27 mouse cellular contexts compared by ENCODE assay signal in the genomic region with DNA sequence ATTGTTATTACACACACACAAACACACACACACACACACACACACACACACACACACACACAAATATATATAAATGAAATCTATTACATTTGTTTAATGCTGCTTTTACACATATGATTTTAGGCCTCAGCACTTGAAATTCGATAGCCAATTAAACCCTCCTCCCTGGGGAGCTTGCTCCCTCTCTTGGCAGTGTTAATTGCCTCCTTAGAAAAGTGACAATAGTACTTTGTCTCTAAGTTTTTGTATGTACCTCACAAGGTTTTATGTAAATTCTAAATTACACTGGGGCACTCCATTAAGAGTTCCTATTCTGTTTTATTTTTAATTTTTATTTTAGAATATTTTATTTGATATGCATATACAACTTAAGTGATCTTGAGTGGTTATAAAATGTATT.
"Had no signal": no experiment of that assay in that cellular context is flagged by ENCODE, and none has a peak within 500 bp of the region (broad histone marks: within the 10 kb centered on the region; RNA-seq: fewer than 3 reads in every experiment).

No protein-coding gene starts in this region.

- H3K36me3 ChIP-seq: heart, embryonic 10.5 days; heart, embryonic 12.5 days; hindbrain, embryonic 10.5 days; hindbrain, embryonic 12.5 days; intestine, embryonic 15.5 days; limb, embryonic 10.5 days; limb, embryonic 12.5 days; liver, embryonic 12.5 days had no signal

- H3K27ac ChIP-seq: gastrocnemius, adult 2 months; heart, embryonic 10.5 days; hindbrain, embryonic 10.5 days; hindbrain, embryonic 12.5 days; hindbrain, embryonic 14.5 days; intestine, embryonic 15.5 days; layer of hippocampus, adult 2 months; left cerebral cortex, adult 2 months; limb, embryonic 10.5 days; limb, embryonic 12.5 days; liver, embryonic 12.5 days; liver, embryonic 14.5 days had no signal

- H3K27me3 ChIP-seq: heart, embryonic 12.5 days; hindbrain, embryonic 12.5 days; intestine, embryonic 15.5 days; limb, embryonic 12.5 days; liver, embryonic 12.5 days had no signal

- H3K4me2 ChIP-seq: heart, embryonic 12.5 days; hindbrain, embryonic 12.5 days; hindbrain, embryonic 14.5 days; intestine, embryonic 15.5 days; limb, embryonic 12.5 days; liver, embryonic 12.5 days had no signal

- ATAC-seq: hindbrain, embryonic 16.5 days; inflammation-experienced regulatory T-cells, adult 6 months; intestine, embryonic 15.5 days; intestine, postnatal 0 days; liver, embryonic 12.5 days had no signal

- DNase-seq: gastrocnemius, adult 2 months; gastrocnemius, postnatal 10 days; gastrocnemius, postnatal 25 days; heart, adult 18-20 months; heart, postnatal 10 days; heart, postnatal 4 days; kidney, adult 18-20 months; kidney, adult 8-10 months; kidney, postnatal 10 days; kidney, postnatal 25 days; kidney, postnatal 4 days; liver had no signal

- H3K9me3 ChIP-seq: heart, embryonic 10.5 days; heart, embryonic 12.5 days; hindbrain, embryonic 10.5 days; hindbrain, embryonic 12.5 days; intestine, embryonic 15.5 days; limb, embryonic 10.5 days; limb, embryonic 12.5 days; liver, embryonic 12.5 days had no signal

- H3K9ac ChIP-seq: heart, embryonic 12.5 days; hindbrain, embryonic 12.5 days; hindbrain, embryonic 14.5 days; intestine, embryonic 15.5 days; limb, embryonic 12.5 days; liver, embryonic 12.5 days; liver, embryonic 14.5 days had no signal

- H3K4me1 ChIP-seq: heart, embryonic 10.5 days; heart, embryonic 12.5 days; hindbrain, embryonic 10.5 days; hindbrain, embryonic 12.5 days; intestine, embryonic 15.5 days; liver, embryonic 12.5 days had no signal

- H3K4me3 ChIP-seq: gastrocnemius, adult 2 months; heart, embryonic 10.5 days; heart, embryonic 12.5 days; hindbrain, embryonic 10.5 days; hindbrain, embryonic 12.5 days; intestine, embryonic 15.5 days; layer of hippocampus, adult 2 months; left cerebral cortex, adult 2 months; limb, embryonic 10.5 days; limb, embryonic 12.5 days; liver, embryonic 12.5 days had no signal
